Mouse (Mus musculus) effector memory CD4-positive, alpha-beta T cell, adult 5 months (primary cell): ENCODE measurements around the gene Gm8653. TPM values are rescaled to one million over a fixed set of nuclear protein-coding genes. Genes with fewer than 3 reads are reported as not detected.

Source experiments
- polyA plus RNA-seq: library from polyadenylated mRNA; unstranded; fragments of 100-300 nt; shearing (Covaris generic); gene quantifications from one replicate; pipeline ENCODE4 v1.2.1, GENCODE M21; 2017

Gene Gm8653
- not detected for polyA plus RNA-seq

GRCm38 (mm10) chr7:22201164-22201563, at the start of gene Gm8653:
Gene Gm8653, minus strand, starts transcription at chr7:22201264.

DNA sequence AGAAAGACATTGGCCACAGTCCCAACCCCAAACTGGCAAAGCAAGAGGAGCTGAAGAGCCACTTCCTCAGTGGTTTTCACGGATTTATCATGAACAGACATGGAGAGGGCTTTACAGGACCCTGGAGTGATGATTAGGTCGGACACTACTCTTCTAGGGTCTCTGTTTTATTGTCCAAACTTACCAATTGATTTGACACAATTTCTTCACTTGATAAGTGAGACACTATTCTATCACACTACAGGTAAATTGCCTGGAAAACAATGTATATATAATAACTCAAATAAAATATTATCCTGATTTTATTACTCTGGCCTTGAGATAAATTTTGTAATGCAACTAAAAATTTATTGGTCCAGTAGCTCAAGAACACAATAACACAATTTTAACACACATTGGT, 28.3 kb upstream of the Gm8653 start, which contains the start of gene Gm8453:
Gene Gm8453, minus strand, starts transcription at position 101 of the 400 bp plus-strand sequence.

DNA sequence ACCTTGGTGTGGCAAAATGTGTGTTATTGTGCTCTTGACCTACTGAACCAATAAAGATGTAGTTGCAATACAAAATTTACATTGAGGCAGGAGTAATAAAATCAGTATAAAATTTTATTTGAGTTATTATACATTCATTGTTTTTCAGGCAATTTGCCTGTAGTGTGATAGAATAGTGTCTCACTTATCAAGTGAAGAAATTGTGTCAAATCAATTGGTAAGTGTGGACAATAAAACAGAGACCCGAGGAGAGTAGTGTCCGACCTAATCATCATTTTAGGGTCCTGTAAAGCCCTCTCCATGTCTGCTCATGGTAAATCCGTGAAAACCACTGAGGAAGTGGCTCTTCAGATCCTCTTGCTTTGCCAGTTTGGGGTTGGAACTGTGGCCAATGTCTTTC, 12.0 kb downstream of the Gm8653 start, which contains the start of gene Vmn1r143:
Gene Vmn1r143, plus strand, starts transcription at position 301 of the 400 bp plus-strand sequence.

GRCm38 (mm10) chr7:22163935-22164334, 37.1 kb downstream of the Gm8653 start, which contains the start of gene Vmn1r142:
Gene Vmn1r142, minus strand, starts transcription at chr7:22164035.

Other genes with a start within 250 kb of the Gm8653 start
- gene Vmn1r137, start 206.7 kb downstream of the Gm8653 start, polyA plus RNA-seq = not detected
- not detected for gene Vmn1r138, start 172.4 kb downstream of the Gm8653 start, polyA plus RNA-seq
- gene Gm6176, start 145.0 kb downstream of the Gm8653 start, polyA plus RNA-seq = not detected
- not detected for gene Vmn1r139, start 132.2 kb downstream of the Gm8653 start, polyA plus RNA-seq
- not detected for gene Gm16451, start 83.0 kb downstream of the Gm8653 start, polyA plus RNA-seq
- gene Gm10666, start 66.5 kb downstream of the Gm8653 start, polyA plus RNA-seq = not detected
- gene Vmn1r142, start 37.2 kb downstream of the Gm8653 start, polyA plus RNA-seq = not detected
- gene Vmn1r143, start 11.9 kb downstream of the Gm8653 start, polyA plus RNA-seq = not detected
- not detected for gene Gm8453, start 28.2 kb upstream of the Gm8653 start, polyA plus RNA-seq
- not detected for gene Gm4187, start 128.5 kb upstream of the Gm8653 start, polyA plus RNA-seq
- not detected for gene Gm8660, start 169.8 kb upstream of the Gm8653 start, polyA plus RNA-seq
- not detected for gene Vmn1r148, start 212.3 kb upstream of the Gm8653 start, polyA plus RNA-seq
- not detected for gene Vmn1r149, start 237.0 kb upstream of the Gm8653 start, polyA plus RNA-seq